Mouse (Mus musculus) heart, embryonic 13.5 days (tissue): ENCODE measurements around the gene Psmg3. TPM values are rescaled to one million over a fixed set of nuclear protein-coding genes. Genes with fewer than 3 reads are reported as not detected.

Source experiments
- ATAC-seq: fragments of 200-750 bp; cut with Nextera tagmentation; 2 replicates; pipeline ENCODE4 v1.8.0; 2017; ENCODE audit warnings: moderate TSS enrichment; ENCODE audit not compliant: insufficient number of reproducible peaks, low FRiP score, low TSS enrichment; ENCODE audit errors: extremely low read depth
- H3K27ac ChIP-seq: fragments of 300-500 bp; sonication (generic); replicated peaks from 2 replicates; pipeline ENCODE4 v1.5.1; 2015; ENCODE audit warnings: moderate library complexity, mild to moderate bottlenecking, inconsistent platforms
- H3K27me3 ChIP-seq: fragments of 300-500 bp; sonication (generic); replicated peaks from 2 replicates; pipeline ENCODE4 v1.6.1; 2015; ENCODE audit warnings: mild to moderate bottlenecking, inconsistent platforms
- H3K36me3 ChIP-seq: fragments of 300-500 bp; sonication (generic); 2 replicates; pipeline ENCODE4 v1.6.1; 2015; ENCODE audit warnings: mild to moderate bottlenecking, inconsistent platforms
- H3K4me1 ChIP-seq: fragments of 300-500 bp; sonication (generic); 2 replicates; pipeline ENCODE4 v1.6.1; 2015; ENCODE audit warnings: inconsistent platforms
- H3K4me2 ChIP-seq: fragments of 300-500 bp; sonication (generic); 2 replicates; pipeline ENCODE4 v1.6.1; 2015; ENCODE audit warnings: inconsistent platforms, mild to moderate bottlenecking, moderate library complexity
- H3K4me3 ChIP-seq: fragments of 300-500 bp; sonication (generic); 2 replicates; pipeline ENCODE4 v1.5.1; 2015; ENCODE audit warnings: moderate library complexity, mild to moderate bottlenecking, inconsistent platforms
- H3K9ac ChIP-seq: fragments of 300-500 bp; sonication (generic); 2 replicates; pipeline ENCODE4 v1.6.1; 2015; ENCODE audit warnings: inconsistent platforms, mild to moderate bottlenecking, moderate library complexity
- H3K9me3 ChIP-seq: fragments of 300-500 bp; sonication (generic); 2 replicates; pipeline ENCODE4 v1.6.1; 2016; ENCODE audit warnings: inconsistent platforms
- WGBS: fragments of 180-500 bp; shearing (Covaris S2); methylation state at CpG from one replicate; pipeline ENCODE4 v1.1.7; 2015; ENCODE audit warnings: mixed read lengths; 5-methylcytosine and 5-hydroxymethylcytosine counted together
- polyA plus RNA-seq: library from polyadenylated mRNA; unstranded; fragments of >200 nt; fragmentation: Nextera tagmentation; extraction: Ambion mirVana; gene quantifications from 2 replicates; pipeline ENCODE4 v1.2.1, GENCODE M21; 2015

Psmg3 gene
- polyA plus RNA-seq, 1 experiment from 2014 or later: 41.3 TPM

- Histone ChIP-seq H3K27me3 (peaks cover 32% of the 10 kb centered on the region), H3K4me2 (no peak overlapping the region), H3K4me3 (no peak overlapping the region), H3K4me1 (peaks cover 26% of the 10 kb centered on the region), H3K36me3 (no peaks in the 10 kb centered on the region), H3K27ac (no peak overlapping the region), H3K9ac (no peak overlapping the region; the same call in 1 of the 2 replicates), H3K9me3 (no peaks in the 10 kb centered on the region)
- no peak for ATAC-seq
- 14% methylated on average over 12 of the region's 13 CpGs for WGBS
Measured at GRCm38 (mm10) chr5:139813963-139814381, 12.7 kb downstream of the Psmg3 start.

- Histone ChIP-seq H3K9me3 (no peaks in the 10 kb centered on the region), H3K9ac (no peak overlapping the region), H3K27ac (no peak overlapping the region), H3K4me2 (peak overlapping the region; percentile 25; the same call in 1 of the 2 replicates), H3K4me3 (no peak overlapping the region), H3K27me3 (peaks cover 32% of the 10 kb centered on the region), H3K4me1 (peaks cover 26% of the 10 kb centered on the region), H3K36me3 (no peaks in the 10 kb centered on the region)
- 38% methylated on average over 10 of the region's 10 CpGs for WGBS
- no peak for ATAC-seq
Measured at GRCm38 (mm10) chr5:139813126-139813490, 13.6 kb downstream of the Psmg3 start.

- no peak for ATAC-seq
- Histone ChIP-seq H3K27me3 (peaks cover 32% of the 10 kb centered on the region), H3K9ac (no peak overlapping the region), H3K4me1 (peaks cover 26% of the 10 kb centered on the region), H3K36me3 (no peaks in the 10 kb centered on the region), H3K27ac (no peak overlapping the region), H3K4me3 (no peak overlapping the region), H3K4me2 (peak overlapping the region; percentile 25; the same call in 1 of the 2 replicates), H3K9me3 (no peaks in the 10 kb centered on the region)
- WGBS: 64% methylated on average over 20 of the region's 20 CpGs
Measured at GRCm38 (mm10) chr5:139812398-139813125, 14.1 kb downstream of the Psmg3 start.

- no peaks in the 10 kb centered on the region for H3K9me3 ChIP-seq
- no peak overlapping the region for H3K27ac ChIP-seq
- no peak overlapping the region for H3K4me3 ChIP-seq
- H3K36me3 ChIP-seq: no peaks in the 10 kb centered on the region
- WGBS: 62% methylated on average over 15 of the region's 15 CpGs
- H3K9ac ChIP-seq: no peak overlapping the region
- peaks cover 26% of the 10 kb centered on the region for H3K4me1 ChIP-seq
- peak overlapping the region; percentile 25; the same call in 1 of the 2 replicates for H3K4me2 ChIP-seq
- ATAC-seq: no peak
- H3K27me3 ChIP-seq: peaks cover 32% of the 10 kb centered on the region
Measured at GRCm38 (mm10) chr5:139811677-139812397, 14.8 kb downstream of the Psmg3 start.

GRCm38 (mm10) chr5:139809397-139809796, 17.3 kb downstream of the Psmg3 start:
- no peaks in the 10 kb centered on the region for H3K9me3 ChIP-seq
- H3K4me3 ChIP-seq: no peak overlapping the region
- H3K27ac ChIP-seq: no peak overlapping the region
- H3K36me3 ChIP-seq: no peaks in the 10 kb centered on the region
- H3K4me1 ChIP-seq: peaks cover 26% of the 10 kb centered on the region
- peaks cover 21% of the 10 kb centered on the region for H3K27me3 ChIP-seq
- H3K9ac ChIP-seq: no peak overlapping the region
- WGBS: 58% methylated on average over 4 of the region's 4 CpGs
- H3K4me2 ChIP-seq: no peak overlapping the region
- no peak for ATAC-seq

- Histone ChIP-seq H3K9me3 (no peaks in the 10 kb centered on the region), H3K9ac (no peak overlapping the region), H3K27ac (0 out of 2 replicates have a peak overlapping the region, but pooled peaks have one; percentile 88), H3K4me3 (no peak overlapping the region), H3K27me3 (no peaks in the 10 kb centered on the region), H3K36me3 (peaks cover 12% of the 10 kb centered on the region), H3K4me1 (peaks cover 37% of the 10 kb centered on the region), H3K4me2 (no peak overlapping the region)
- ATAC-seq: no peak
- WGBS: 86% methylated on average over 8 of the region's 8 CpGs
Measured at GRCm38 (mm10) chr5:139805924-139806323, 20.8 kb downstream of the Psmg3 start.

GRCm38 (mm10) chr5:139804573-139805111, 22.0 kb downstream of the Psmg3 start:
- Histone ChIP-seq H3K4me3 (0 out of 2 replicates have a peak overlapping the region, but pooled peaks have one; percentile 13), H3K27me3 (no peaks in the 10 kb centered on the region), H3K9me3 (no peaks in the 10 kb centered on the region), H3K4me1 (peaks cover 48% of the 10 kb centered on the region), H3K4me2 (peak overlapping the region; percentile 54), H3K27ac (peak overlapping the region; percentile 88), H3K9ac (peak overlapping the region; percentile 61), H3K36me3 (peaks cover 25% of the 10 kb centered on the region)
- no peak for ATAC-seq
- 56% methylated on average over 11 of the region's 11 CpGs for WGBS

GRCm38 (mm10) chr5:139804107-139804551, 22.6 kb downstream of the Psmg3 start:
- H3K9me3 ChIP-seq: no peaks in the 10 kb centered on the region
- H3K4me1 ChIP-seq: peaks cover 53% of the 10 kb centered on the region
- H3K4me3 ChIP-seq: 0 out of 2 replicates have a peak overlapping the region, but pooled peaks have one; percentile 13
- no peaks in the 10 kb centered on the region for H3K27me3 ChIP-seq
- peak overlapping the region; percentile 61 for H3K9ac ChIP-seq
- WGBS: 4% methylated on average over 6 of the region's 6 CpGs
- peak; percentile 74; the same call in 1 of the 2 replicates for ATAC-seq
- peak overlapping the region; percentile 88 for H3K27ac ChIP-seq
- peaks cover 30% of the 10 kb centered on the region for H3K36me3 ChIP-seq
- peak overlapping the region; percentile 54 for H3K4me2 ChIP-seq

GRCm38 (mm10) chr5:139803601-139804102, 23.0 kb downstream of the Psmg3 start:
- peak; percentile 68 for ATAC-seq
- H3K27me3 ChIP-seq: no peaks in the 10 kb centered on the region
- H3K27ac ChIP-seq: peak overlapping the region; percentile 88
- peak overlapping the region; percentile 54 for H3K4me2 ChIP-seq
- H3K4me3 ChIP-seq: 0 out of 2 replicates have a peak overlapping the region, but pooled peaks have one; percentile 13
- peak overlapping the region; percentile 61 for H3K9ac ChIP-seq
- no peaks in the 10 kb centered on the region for H3K9me3 ChIP-seq
- H3K36me3 ChIP-seq: peaks cover 32% of the 10 kb centered on the region
- 7% methylated on average over 12 of the region's 12 CpGs for WGBS
- H3K4me1 ChIP-seq: peaks cover 58% of the 10 kb centered on the region

GRCm38 (mm10) chr5:139803165-139803564, 23.5 kb downstream of the Psmg3 start:
- Histone ChIP-seq H3K4me3 (0 out of 2 replicates have a peak overlapping the region, but pooled peaks have one; percentile 13), H3K27ac (peak overlapping the region; percentile 88), H3K9ac (no peak overlapping the region), H3K4me1 (peaks cover 63% of the 10 kb centered on the region), H3K4me2 (peak overlapping the region; percentile 54), H3K36me3 (peaks cover 32% of the 10 kb centered on the region), H3K9me3 (no peaks in the 10 kb centered on the region), H3K27me3 (no peaks in the 10 kb centered on the region)
- 71% methylated on average over 8 of the region's 8 CpGs for WGBS
- no peak for ATAC-seq

GRCm38 (mm10) chr5:139801880-139802279, 24.8 kb downstream of the Psmg3 start:
- peaks cover 32% of the 10 kb centered on the region for H3K36me3 ChIP-seq
- ATAC-seq: no peak
- no peak overlapping the region; the same call in 1 of the 2 replicates for H3K9ac ChIP-seq
- H3K27ac ChIP-seq: no peak overlapping the region
- H3K9me3 ChIP-seq: no peaks in the 10 kb centered on the region
- H3K27me3 ChIP-seq: no peaks in the 10 kb centered on the region
- 92% methylated on average over 10 of the region's 10 CpGs for WGBS
- H3K4me2 ChIP-seq: no peak overlapping the region
- H3K4me1 ChIP-seq: peaks cover 76% of the 10 kb centered on the region
- no peak overlapping the region for H3K4me3 ChIP-seq
